Mouse (Mus musculus) cerebellum, adult 9-11 months (tissue): ENCODE data around the gene Olfr272.

ENCODE experiments used
- DNase-seq: peaks from one replicate; pipeline ENCODE4 v3.0.0; 2022

Olfr272 gene

DNA sequence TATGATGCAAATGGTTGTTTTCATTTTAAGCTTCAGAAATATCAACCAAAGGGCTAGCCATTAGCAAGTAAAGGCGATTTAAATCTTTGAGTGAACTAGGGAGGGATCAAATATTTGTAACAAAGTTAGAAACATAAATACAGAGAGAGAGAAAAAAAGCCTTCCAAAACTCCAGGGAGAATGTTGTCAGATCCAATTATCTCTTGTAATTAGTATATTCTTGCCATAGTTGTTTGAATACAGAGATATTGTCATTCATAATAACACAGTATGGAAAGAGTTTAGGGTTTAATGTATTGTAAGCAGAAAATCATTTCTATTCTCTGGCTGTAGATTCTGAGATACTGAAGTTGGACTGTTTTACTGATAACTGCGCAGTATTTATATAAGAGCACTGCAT is at the start of gene Olfr272:
Olfr272 (minus strand) TSS at position 101 of the 400 bp plus-strand sequence.
- DNase-seq = no peak

DNA sequence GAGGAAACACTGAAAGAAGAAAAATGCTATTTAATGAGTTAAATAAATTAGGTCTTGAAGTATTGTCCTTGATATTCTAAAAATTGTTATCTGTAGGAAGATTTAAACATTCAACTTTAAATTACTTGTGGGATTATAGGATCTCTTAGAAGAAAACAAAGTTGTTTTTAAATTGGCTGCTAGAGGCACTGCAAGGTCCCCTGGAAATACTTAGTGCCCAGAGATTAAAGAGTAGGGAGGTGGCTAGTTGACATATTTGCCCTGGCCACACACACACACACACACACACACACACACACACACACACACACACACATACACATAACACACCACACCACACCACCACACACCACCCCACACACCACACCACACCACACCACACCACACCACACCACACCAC is 45.3 kb upstream of the Olfr272 start, which contains the start of gene Olfr270:
Olfr270 (plus strand) TSS at position 301 of the 400 bp plus-strand sequence.
- DNase-seq = no peak

DNA sequence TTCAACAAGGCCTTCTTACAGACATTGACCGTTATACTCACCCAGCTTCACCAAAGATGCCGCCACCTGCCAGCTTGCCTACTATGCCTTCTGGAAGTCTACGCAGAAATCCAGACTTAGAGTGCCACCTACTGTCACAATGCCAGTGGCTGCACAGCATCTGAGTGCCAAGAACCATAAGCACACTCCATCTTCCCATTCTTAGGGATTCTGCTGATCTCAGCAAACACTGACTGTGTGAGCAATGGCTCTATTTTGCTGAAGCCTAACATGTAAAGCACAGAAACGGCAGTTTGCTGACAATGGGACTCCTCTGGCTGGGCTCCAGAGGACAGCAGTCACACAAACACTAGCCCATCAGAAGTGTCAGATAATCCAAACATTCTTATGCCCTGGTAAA is 39.7 kb upstream of the Olfr272 start:
- peak; percentile 18 for DNase-seq

DNA sequence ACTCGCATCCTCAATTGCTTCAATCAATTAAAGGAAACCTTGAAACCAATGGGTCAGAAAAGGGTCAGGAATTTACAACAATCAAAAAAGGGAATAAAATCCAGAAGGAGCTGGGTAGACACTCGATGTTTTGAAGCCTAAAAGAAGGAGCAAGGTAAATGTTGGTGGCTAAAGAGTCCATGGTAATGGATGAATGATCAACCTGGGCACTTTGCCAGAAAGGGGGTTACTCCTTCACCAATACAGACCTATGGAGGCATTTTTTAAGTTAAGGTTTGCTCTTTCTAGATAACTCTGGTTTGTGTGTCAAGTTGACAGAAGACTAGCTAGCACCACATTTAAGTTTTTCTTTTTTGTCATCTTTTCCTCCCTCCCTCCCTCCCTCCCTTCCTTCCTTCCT is 30.0 kb upstream of the Olfr272 start:
- no peak for DNase-seq

DNA sequence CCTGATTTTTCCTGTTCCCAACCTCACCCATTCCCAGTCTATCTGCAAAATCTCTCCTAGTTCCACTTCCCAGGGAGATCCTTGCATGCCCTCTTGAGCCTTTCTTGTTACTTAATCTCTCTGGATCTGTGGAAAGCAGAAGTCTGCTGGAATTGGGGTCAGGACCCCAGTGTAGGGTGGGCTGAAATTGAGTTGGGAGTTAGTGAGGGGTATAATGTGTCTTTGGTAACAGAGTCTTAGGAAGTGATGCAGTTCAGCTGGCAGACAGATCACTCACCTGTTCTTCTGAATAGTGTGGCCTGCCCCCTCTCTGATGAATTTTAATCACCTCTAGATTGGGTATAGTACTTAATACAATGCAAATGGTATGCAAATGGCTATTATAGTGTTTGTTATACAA is 27.7 kb upstream of the Olfr272 start:
- no peak for DNase-seq

- DNase-seq = no peak
Observed at GRCm38 (mm10) chr4:52930480-52930879, 11.5 kb upstream of the Olfr272 start.

- DNase-seq = no peak
Observed at GRCm38 (mm10) chr4:52917311-52917688, 1.7 kb downstream of the Olfr272 start.

- no peak for DNase-seq
Observed at GRCm38 (mm10) chr4:52916659-52917310, 2.2 kb downstream of the Olfr272 start.

DNA sequence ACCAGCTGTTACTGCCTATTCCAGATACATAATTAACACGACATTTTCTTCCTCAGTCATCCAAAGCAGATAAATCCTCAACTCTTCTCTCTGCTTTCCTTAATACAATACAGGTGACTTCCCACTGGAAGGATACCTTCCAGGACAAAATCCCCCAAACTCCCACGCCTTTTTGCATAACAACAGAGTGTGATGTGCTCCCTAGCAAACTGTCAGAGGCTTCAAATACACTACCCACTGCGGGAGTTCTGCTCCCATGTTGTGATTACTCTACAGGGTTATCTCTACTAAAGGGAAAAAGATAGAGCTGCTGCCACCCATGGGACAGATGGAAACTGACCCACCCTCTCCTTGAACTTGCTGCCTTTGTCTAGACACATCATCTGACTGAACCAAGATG is 6.6 kb downstream of the Olfr272 start:
- no peak for DNase-seq

DNA sequence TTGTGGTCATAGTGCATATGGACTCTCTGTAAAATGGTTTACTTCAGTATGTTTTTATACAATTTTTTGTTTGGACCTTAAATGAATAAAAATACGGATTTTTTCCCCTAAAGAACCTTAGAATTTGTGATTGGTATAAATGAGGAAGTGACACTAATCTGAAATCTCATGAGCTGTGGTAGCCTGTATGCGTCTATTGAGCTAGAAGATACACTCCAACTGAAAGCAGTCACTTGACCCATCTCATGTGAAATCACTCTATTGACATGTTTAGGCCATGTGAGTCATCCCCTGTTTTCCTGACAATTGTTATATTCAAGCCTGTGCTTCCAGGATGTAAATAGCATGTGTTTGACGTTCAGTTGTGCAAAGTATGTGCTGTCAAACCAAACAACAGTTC is 9.4 kb downstream of the Olfr272 start:
- no peak for DNase-seq

DNA sequence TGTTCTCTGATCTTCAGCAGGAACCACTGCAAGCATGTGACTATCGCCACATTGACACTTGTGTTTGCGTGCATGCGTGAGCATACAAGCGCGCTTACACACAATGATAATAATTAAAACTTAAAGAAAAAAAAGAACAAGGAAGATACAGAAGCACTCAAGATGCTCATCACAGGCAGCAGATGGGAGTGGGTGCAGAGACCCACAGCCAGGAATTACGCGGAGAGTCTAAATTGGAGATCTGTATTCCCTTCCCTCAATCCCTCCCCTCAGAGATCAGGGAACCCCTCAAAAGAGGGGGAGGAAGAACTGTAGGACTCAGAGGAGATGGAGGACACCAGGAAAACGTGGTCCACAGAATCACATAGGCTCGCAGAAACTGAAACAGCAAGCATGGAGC is 54.8 kb downstream of the Olfr272 start:
- no peak for DNase-seq
